Mouse (Mus musculus): ENCODE data around the gene Ndufs1.
"Not testable (repeated sequence)": the region's sequence is repeated elsewhere in the genome, so short reads cannot be mapped to it uniquely, and the experiment has no call there.

The Ndufs1 gene

GRCm38 (mm10) chr1:63176604-63177421, at the start of gene Ndufs1, which contains the start of gene Eef1b2:
Gene Ndufs1, minus strand, starts transcription at chr1:63176833.
Gene Eef1b2, plus strand, starts transcription at chr1:63176825.
- peak; percentile 98 for DNase-seq (ENCODE audit: low spot score)

DNA sequence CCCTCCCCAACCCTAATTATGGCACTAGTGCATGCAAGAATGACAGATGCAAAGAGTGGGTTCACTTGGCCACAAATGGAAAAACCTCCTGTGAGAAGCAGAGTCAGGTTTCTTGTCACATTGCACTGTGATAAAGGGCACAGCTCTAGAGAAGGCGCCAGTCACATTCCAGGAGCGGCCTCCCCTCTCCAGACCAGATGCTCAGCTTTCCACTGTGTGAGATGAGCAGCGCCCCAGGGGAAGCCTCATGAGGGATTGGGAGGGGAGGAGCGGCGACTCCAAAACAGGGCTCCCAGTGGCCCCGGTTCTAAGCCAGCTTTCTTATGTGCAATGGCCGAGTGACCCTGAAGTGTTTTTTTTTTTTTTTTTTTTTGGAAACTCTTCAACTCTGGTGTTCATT, 49.3 kb upstream of the Ndufs1 start:
- DNase-seq (ENCODE audit: low spot score) = no peak

- no peak for DNase-seq (ENCODE audit: low spot score)
Measured at GRCm38 (mm10) chr1:63225009-63225408, 48.4 kb upstream of the Ndufs1 start.

- DNase-seq (ENCODE audit: low spot score) = no peak
Measured at GRCm38 (mm10) chr1:63219277-63219676, 42.6 kb upstream of the Ndufs1 start.

DNA sequence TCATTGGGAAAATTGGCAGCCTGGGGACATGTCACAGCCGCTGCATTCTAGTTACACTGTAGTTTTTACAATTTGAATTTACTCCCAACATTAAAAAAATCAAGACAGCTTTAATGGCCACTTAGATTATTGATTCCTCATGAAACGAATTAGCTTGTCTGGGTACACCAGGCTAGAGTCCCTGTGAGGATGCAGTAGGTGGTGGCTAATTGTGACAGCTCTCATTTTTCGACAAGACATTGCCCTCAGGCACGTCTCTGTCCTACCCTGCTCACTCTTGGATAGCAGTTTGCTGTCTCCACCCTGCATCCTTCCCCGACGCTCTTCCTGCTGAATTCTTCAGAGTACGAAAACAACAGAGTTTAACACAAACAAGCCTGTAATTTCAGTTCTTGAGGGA, 38.0 kb upstream of the Ndufs1 start:
- no peak for DNase-seq (ENCODE audit: low spot score)

DNA sequence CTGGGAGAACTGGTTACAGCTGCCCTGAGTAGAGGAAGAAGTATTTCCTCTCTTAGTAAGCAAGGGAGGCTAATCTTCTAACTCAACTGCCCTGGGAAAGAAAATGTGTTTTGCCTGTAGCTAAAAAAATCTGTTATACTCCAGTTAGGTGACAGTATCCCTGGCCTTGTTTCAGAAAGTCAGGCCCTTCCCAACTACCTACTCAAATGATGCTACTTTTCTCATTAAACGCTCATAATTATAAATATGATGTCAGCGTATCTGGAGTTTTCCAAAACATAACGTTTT, 37.6 kb upstream of the Ndufs1 start, which contains the start of gene Gpr1:
TSS of gene Gpr1 (minus strand) at position 273 of the 288 bp plus-strand sequence.
- no peak for DNase-seq (ENCODE audit: low spot score)

GRCm38 (mm10) chr1:63213478-63214270, 37.0 kb upstream of the Ndufs1 start:
- no peak for DNase-seq (ENCODE audit: low spot score)

DNA sequence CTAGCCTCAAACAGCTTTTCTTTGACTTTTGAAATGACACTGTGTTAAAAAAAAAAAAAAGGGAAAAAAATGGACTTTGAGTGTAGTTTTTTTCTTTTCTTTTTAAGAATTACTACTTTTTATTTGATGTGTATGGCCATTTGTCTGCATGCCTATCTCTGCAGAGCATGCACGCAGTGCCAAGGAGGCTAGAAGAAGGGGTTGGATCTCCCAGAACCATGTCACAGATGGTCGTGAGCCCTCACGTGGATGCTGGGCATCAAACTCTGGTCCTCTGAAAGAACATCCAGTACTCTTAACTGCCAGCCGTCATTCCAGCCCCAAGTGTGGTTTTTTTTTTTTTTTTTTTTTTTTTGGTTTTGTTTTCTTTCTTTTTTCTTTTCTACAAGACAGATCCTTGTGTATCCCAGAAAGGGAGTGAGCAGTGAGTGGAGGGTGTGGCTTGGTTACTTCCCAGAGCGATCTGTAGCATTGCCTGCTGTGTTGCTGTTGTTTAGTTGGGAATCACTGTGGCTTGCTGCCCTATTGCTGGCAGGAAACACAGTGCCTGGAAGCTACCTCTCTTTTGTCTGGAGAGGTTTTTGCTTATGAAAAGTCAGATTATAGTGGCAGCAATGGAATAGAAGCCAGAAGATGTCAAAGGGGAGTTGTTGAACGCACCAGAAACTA, 33.4 kb upstream of the Ndufs1 start:
- DNase-seq (ENCODE audit: low spot score) = no peak

DNA sequence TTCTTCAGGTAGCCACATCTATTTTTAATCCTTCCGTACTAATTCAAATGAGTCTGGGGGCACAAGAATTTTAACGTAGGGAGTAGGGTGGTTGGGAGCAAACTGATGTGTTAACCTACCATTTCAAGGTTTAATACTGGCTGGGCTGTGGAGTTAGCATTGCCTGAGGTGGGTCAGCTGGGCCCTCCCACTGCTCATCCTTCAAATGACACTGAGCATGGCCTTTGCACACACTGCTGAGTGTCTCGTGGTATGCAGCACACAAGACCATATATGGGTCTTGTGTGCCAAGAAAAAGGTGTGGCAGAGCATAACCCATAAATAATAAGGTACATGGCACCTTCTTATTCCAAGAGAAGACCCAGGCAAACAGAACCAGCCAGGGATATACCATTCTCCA, 31.0 kb upstream of the Ndufs1 start:
- no peak for DNase-seq (ENCODE audit: low spot score)

DNA sequence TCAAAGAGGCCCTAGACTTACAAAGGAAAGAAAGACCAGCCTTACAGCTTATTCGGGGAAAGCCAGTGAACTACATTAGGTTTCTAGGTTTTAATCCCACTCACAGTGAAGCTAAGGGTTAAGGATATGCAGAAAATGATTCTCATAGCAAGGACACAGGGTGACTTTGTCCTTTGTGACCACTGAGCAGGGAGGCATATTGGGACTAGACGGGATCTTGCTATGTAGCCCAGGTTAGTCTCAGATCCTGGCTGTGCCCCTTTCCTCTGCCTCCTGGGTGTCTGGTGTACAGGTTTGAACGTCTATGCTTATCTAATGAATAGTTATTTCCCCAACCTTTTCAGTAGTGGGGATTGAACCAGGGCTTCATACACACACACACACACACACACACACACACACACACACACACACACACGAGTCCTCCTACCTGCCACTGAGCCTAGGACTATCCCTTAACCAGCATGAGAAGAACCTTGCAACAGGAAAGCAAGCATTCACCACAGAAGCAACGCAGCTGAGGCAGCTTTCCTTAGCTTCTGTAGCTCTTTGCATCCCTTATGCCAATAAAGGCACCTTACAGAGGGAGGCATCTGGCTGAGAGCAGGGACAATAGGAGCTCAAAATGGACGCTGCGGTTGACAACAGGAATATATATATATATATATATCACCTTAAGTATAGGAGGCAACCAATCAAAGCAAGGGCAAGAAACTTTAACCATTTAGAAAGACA, 28.2 kb upstream of the Ndufs1 start:
- DNase-seq (ENCODE audit: low spot score) = no peak

DNA sequence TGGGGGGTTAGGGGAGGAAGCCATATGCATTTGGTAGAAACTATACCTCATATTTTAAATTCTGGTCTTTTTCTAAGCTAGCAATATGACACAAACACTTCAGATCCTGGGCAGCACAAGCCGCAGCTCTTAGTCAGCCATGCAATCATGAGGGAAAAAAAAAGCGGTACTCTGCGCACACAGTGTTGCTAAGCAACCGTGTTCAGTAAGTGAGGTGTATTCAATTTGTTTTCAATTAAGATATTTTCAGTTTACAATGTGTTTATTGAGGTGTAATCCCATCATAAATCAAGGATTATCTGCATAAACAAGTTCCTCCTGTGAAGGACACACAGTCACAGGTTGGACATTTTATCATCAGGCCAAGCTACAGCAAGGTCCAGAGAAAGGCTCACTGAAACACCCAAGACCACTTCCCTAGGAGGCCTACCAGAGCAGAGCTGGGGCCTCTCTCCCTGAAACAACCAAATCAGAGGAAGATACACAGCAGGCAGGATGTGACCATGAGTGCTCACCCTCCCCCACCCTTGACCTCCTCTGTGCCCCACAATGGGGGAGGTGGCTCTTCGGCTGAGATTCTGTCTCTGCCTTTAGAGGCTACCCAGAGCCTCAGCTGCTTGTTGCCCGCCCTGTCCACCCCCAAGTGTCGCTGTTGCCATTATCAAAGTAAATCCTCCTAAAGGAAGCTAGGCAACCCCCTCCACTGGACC, 27.5 kb upstream of the Ndufs1 start:
- DNase-seq (ENCODE audit: low spot score) = no peak

GRCm38 (mm10) chr1:63203471-63203870, 26.8 kb upstream of the Ndufs1 start:
- DNase-seq (ENCODE audit: low spot score) = no peak

DNA sequence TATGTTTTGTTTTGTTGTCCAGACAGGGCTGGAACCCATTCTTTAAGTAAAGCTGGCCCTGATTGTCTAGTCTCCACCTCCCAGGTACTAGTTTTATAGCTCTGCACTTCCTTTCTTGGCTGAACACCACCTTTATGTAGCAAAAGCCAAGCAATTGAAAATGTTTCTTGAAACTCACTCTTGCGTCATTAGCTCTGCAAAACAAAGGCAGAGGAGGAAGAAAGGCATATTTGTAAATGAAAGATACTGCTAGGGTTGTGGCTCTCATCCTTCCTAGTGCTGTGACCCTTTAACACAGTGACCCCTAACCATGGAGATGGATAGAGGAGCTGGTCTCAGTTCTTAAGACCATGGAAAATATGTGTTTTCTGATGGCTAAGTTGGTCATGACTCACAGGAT, 25.0 kb upstream of the Ndufs1 start:
- DNase-seq (ENCODE audit: low spot score) = no peak

- no peak for DNase-seq (ENCODE audit: low spot score)
Measured at GRCm38 (mm10) chr1:63200322-63200721, 23.7 kb upstream of the Ndufs1 start.

GRCm38 (mm10) chr1:63199387-63199786, 22.8 kb upstream of the Ndufs1 start:
- no peak for DNase-seq (ENCODE audit: low spot score)

GRCm38 (mm10) chr1:63195848-63196512, 19.3 kb upstream of the Ndufs1 start:
- no peak for DNase-seq (ENCODE audit: low spot score)

GRCm38 (mm10) chr1:63192306-63193065, 15.9 kb upstream of the Ndufs1 start:
- peak; percentile 51 for DNase-seq (ENCODE audit: low spot score)

DNA sequence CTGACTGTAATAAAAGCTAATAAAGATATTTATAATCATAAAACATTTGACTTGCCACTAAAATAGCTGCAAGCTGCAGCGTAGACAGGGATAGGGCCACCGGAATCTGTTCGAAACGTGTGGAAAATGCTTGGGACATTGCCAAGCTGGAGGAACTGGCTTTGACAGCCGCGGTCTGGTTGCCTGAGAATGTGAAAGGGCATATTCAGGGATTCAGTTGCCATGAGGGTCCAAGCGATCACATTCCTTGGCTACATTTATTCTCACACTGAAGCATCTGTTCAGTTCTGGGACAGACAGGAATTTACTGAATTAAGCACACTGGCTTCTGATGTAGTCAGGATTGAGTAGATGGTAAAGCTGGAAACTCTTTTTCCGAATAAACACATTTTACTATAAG, 14.2 kb upstream of the Ndufs1 start:
- peak; percentile 36 for DNase-seq (ENCODE audit: low spot score)

DNA sequence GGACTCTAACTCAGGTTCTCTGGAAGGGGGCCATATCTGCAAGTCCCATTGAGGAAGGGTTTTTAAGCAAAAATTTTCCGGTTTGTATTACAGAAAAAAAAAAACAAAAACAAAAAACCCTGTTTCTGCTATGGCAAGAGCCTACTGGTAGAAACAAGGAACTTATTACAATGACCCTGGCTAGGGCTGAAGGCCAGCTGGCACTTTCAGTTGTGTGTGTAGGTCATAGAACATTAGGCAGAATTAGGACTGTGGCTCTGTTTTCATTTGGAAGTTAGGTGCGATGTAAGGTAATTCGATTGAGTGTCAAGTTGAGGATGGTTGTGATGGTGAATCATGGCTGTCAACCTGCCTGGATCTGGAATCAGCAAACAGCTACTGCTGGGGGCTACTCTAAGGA, 11.9 kb upstream of the Ndufs1 start:
- DNase-seq (ENCODE audit: low spot score) = peak; percentile 81

GRCm38 (mm10) chr1:63185430-63185829, 8.8 kb upstream of the Ndufs1 start:
- not testable (repeated sequence) for DNase-seq (ENCODE audit: low spot score)

All from adipocyte (in vitro differentiated cells).